Mouse (Mus musculus) heart, embryonic 11.5 days (tissue): ENCODE data around the gene Myo3b. TPM values are rescaled to one million over a fixed set of nuclear protein-coding genes. Genes with fewer than 3 reads are reported as not detected.

Experiments
- ATAC-seq: fragments of 200-750 bp; cut with Nextera tagmentation; replicated peaks from 2 replicates; pipeline ENCODE4 v1.8.0; 2017; ENCODE audit warnings: moderate library complexity; ENCODE audit not compliant: insufficient number of reproducible peaks, low FRiP score, low TSS enrichment
- H3K27ac ChIP-seq: fragments of 300-500 bp; sonication (generic); 2 replicates; pipeline ENCODE4 v1.5.1; 2014; ENCODE audit warnings: mild to moderate bottlenecking, low read depth, low read length
- H3K27me3 ChIP-seq: fragments of 300-500 bp; sonication (generic); 2 replicates; pipeline ENCODE4 v1.6.1; 2014; ENCODE audit warnings: mild to moderate bottlenecking, low read length, mixed read lengths; ENCODE audit not compliant: control insufficient read depth, insufficient read depth
- H3K36me3 ChIP-seq: fragments of 300-500 bp; sonication (generic); 2 replicates; pipeline ENCODE4 v1.6.1; 2014; ENCODE audit warnings: mild to moderate bottlenecking, low read length, moderate library complexity, mixed read lengths; ENCODE audit not compliant: control insufficient read depth, insufficient read depth
- H3K4me1 ChIP-seq: fragments of 300-500 bp; sonication (generic); 2 replicates; pipeline ENCODE4 v1.6.1; 2014; ENCODE audit warnings: low read length; ENCODE audit not compliant: control insufficient read depth, insufficient read depth
- H3K4me2 ChIP-seq: fragments of 300-500 bp; sonication (generic); 2 replicates; pipeline ENCODE4 v1.6.1; 2014; ENCODE audit warnings: mild to moderate bottlenecking, moderate library complexity
- H3K4me3 ChIP-seq: fragments of 300-500 bp; sonication (generic); 2 replicates; pipeline ENCODE4 v1.5.1; 2014; ENCODE audit warnings: low read depth, low read length
- H3K9ac ChIP-seq: fragments of 300-500 bp; sonication (generic); 2 replicates; pipeline ENCODE4 v1.6.1; 2014; ENCODE audit warnings: mild to moderate bottlenecking, low read depth, low read length, moderate library complexity
- H3K9me3 ChIP-seq: fragments of 300-500 bp; sonication (generic); replicated peaks from 2 replicates; pipeline ENCODE4 v1.6.1; 2016; ENCODE audit warnings: low read length; ENCODE audit not compliant: control insufficient read depth
- WGBS: fragments of 180-500 bp; shearing (Covaris S2); extraction: QIAGEN DNeasy Blood & Tissue Kit; methylation state at CpG from one replicate; pipeline ENCODE4 v1.1.7; 2014; ENCODE audit not compliant: insufficient replicate concordance; 5-methylcytosine and 5-hydroxymethylcytosine counted together
- polyA plus RNA-seq: library from polyadenylated mRNA; unstranded; fragments of >200 nt; fragmentation: Nextera tagmentation; extraction: Ambion mirVana; gene quantifications from 2 replicates; pipeline ENCODE4 v1.2.1, GENCODE M21; 2014

Myo3b gene
- polyA plus RNA-seq, 1 experiment from 2014 or later = 0.30 TPM

GRCm38 (mm10) chr2:70159543-70159942, 120.6 kb downstream of the Myo3b start:
- Histone ChIP-seq H3K27me3 (no peaks in the 10 kb centered on the region), H3K9ac (no peak overlapping the region), H3K9me3 (no peaks in the 10 kb centered on the region), H3K36me3 (no peaks in the 10 kb centered on the region), H3K27ac (no peak overlapping the region), H3K4me3 (no peak overlapping the region), H3K4me1 (no peaks in the 10 kb centered on the region), H3K4me2 (no peak overlapping the region)
- ATAC-seq = no peak
- 50% methylated on average over 8 of the region's 8 CpGs for WGBS

GRCm38 (mm10) chr2:70166231-70166630, 127.3 kb downstream of the Myo3b start:
- 60% methylated on average over 3 of the region's 3 CpGs for WGBS
- no peak overlapping the region for H3K9ac ChIP-seq
- no peaks in the 10 kb centered on the region for H3K4me1 ChIP-seq
- ATAC-seq = no peak
- H3K27me3 ChIP-seq = no peaks in the 10 kb centered on the region
- H3K27ac ChIP-seq = no peak overlapping the region
- no peak overlapping the region for H3K4me3 ChIP-seq
- H3K36me3 ChIP-seq = no peaks in the 10 kb centered on the region
- H3K9me3 ChIP-seq = no peaks in the 10 kb centered on the region
- no peak overlapping the region for H3K4me2 ChIP-seq

GRCm38 (mm10) chr2:70167944-70168935, 129.3 kb downstream of the Myo3b start:
- Histone ChIP-seq H3K4me1 (no peaks in the 10 kb centered on the region), H3K9ac (no peak overlapping the region), H3K27ac (no peak overlapping the region), H3K9me3 (no peaks in the 10 kb centered on the region), H3K4me3 (no peak overlapping the region), H3K27me3 (no peaks in the 10 kb centered on the region), H3K4me2 (no peak overlapping the region), H3K36me3 (no peaks in the 10 kb centered on the region)
- WGBS = 65% methylated on average over 17 of the region's 17 CpGs
- no peak for ATAC-seq

- Histone ChIP-seq H3K4me1 (no peaks in the 10 kb centered on the region), H3K4me3 (no peak overlapping the region), H3K27me3 (no peaks in the 10 kb centered on the region), H3K36me3 (no peaks in the 10 kb centered on the region), H3K4me2 (no peak overlapping the region), H3K9me3 (no peaks in the 10 kb centered on the region), H3K9ac (no peak overlapping the region), H3K27ac (no peak overlapping the region)
- 85% methylated on average over 5 of the region's 5 CpGs for WGBS
- no peak for ATAC-seq
Measured at GRCm38 (mm10) chr2:70170469-70170868, 131.5 kb downstream of the Myo3b start.

- no peak for ATAC-seq
- no peaks in the 10 kb centered on the region for H3K27me3 ChIP-seq
- no peak overlapping the region for H3K27ac ChIP-seq
- H3K4me3 ChIP-seq = no peak overlapping the region
- H3K9me3 ChIP-seq = no peaks in the 10 kb centered on the region
- H3K4me1 ChIP-seq = no peaks in the 10 kb centered on the region
- WGBS = 72% methylated on average over 6 of the region's 6 CpGs
- no peak overlapping the region for H3K9ac ChIP-seq
- no peaks in the 10 kb centered on the region for H3K36me3 ChIP-seq
- no peak overlapping the region for H3K4me2 ChIP-seq
Measured at GRCm38 (mm10) chr2:70176823-70177708, 138.1 kb downstream of the Myo3b start.

- no peak for ATAC-seq
- H3K9ac ChIP-seq = no peak overlapping the region
- no peaks in the 10 kb centered on the region for H3K27me3 ChIP-seq
- H3K9me3 ChIP-seq = no peaks in the 10 kb centered on the region
- H3K4me1 ChIP-seq = no peaks in the 10 kb centered on the region
- H3K27ac ChIP-seq = no peak overlapping the region
- H3K36me3 ChIP-seq = no peaks in the 10 kb centered on the region
- no peak overlapping the region for H3K4me3 ChIP-seq
- H3K4me2 ChIP-seq = no peak overlapping the region
- 82% methylated on average over 5 of the region's 5 CpGs for WGBS
Measured at GRCm38 (mm10) chr2:70177709-70178030, 138.7 kb downstream of the Myo3b start.

- H3K27ac ChIP-seq = no peak overlapping the region
- no peak overlapping the region for H3K4me2 ChIP-seq
- H3K36me3 ChIP-seq = no peaks in the 10 kb centered on the region
- H3K9me3 ChIP-seq = no peaks in the 10 kb centered on the region
- no peak for ATAC-seq
- H3K4me1 ChIP-seq = no peaks in the 10 kb centered on the region
- no peaks in the 10 kb centered on the region for H3K27me3 ChIP-seq
- H3K9ac ChIP-seq = no peak overlapping the region
- H3K4me3 ChIP-seq = no peak overlapping the region
Measured at GRCm38 (mm10) chr2:70178241-70178640, 139.3 kb downstream of the Myo3b start.

GRCm38 (mm10) chr2:70182150-70182670, 143.3 kb downstream of the Myo3b start:
- Histone ChIP-seq H3K4me3 (no peak overlapping the region), H3K4me2 (no peak overlapping the region), H3K27me3 (no peaks in the 10 kb centered on the region), H3K4me1 (no peaks in the 10 kb centered on the region), H3K36me3 (no peaks in the 10 kb centered on the region), H3K9ac (no peak overlapping the region), H3K9me3 (no peaks in the 10 kb centered on the region), H3K27ac (no peak overlapping the region)
- ATAC-seq = no peak
- WGBS = 81% methylated on average over 8 of the region's 8 CpGs
